Mouse (Mus musculus): ENCODE results near the gene Ppm1e. TPM values are rescaled to one million over a fixed set of nuclear protein-coding genes. Genes with fewer than 3 reads are reported as not detected.

Gene Ppm1e
- polyA plus RNA-seq, 1 experiment, result 3.6 TPM

GRCm38 (mm10) chr11:87286194-87286593 is 72.6 kb downstream of the Ppm1e start:
- 96% methylated on average over 2 of the region's 2 CpGs for WGBS
- H3K27me3 ChIP-seq (ENCODE audit: control insufficient read depth, insufficient read depth, low read length), result no peaks in the 10 kb centered on the region
- H3K4me1 ChIP-seq (replicated peaks; ENCODE audit: control insufficient read depth, insufficient read depth, low read length), result no peaks in the 10 kb centered on the region
- TF ChIP-seq CTCF (IDR thresholded peaks at IDR 0.05; ENCODE audit: borderline replicate concordance, control insufficient read depth, extremely low read depth, insufficient read depth, low read length, poor library complexity) (no peak), POLR2A (IDR thresholded peaks at IDR 0.05; ENCODE audit: control insufficient read depth, extremely low read depth, insufficient read depth, low read length, poor library complexity) (no peak)
- H3K36me3 ChIP-seq (ENCODE audit: control insufficient read depth, insufficient read depth, low read length), result no peaks in the 10 kb centered on the region
- H3K27ac ChIP-seq (ENCODE audit: control insufficient read depth, insufficient read depth, low read length), result no peak overlapping the region
- no peak for DNase-seq
- H3K4me3 ChIP-seq (ENCODE audit: control insufficient read depth, insufficient read depth, low read length), result no peak overlapping the region

DNA sequence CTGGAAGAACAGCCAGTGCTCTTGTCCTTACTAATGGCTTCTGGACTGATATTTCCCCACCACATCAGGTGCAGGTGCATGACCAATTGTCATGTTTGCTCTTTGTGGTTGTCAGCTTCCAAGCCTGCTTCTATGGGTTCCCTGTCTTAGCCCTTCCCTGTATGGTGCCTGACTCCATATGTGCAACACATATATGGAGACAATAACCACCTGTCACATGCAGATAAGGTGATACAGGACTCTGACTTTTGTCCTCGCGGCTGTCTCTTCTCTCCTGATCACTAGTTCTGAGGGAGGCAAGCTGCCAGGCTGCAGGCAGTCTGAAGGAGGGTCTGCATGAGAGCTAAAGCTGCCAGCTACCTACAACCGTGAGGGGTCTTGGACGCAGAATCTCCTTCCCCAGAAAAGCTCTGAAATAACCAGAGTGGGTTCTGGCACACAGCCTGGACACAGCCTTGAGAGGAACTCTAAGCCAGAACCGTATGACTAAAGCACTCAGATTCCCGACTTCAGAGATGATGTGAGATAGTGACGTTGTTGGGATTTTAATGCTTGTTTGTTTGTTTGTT is 76.8 kb downstream of the Ppm1e start:
- TF ChIP-seq CTCF (IDR thresholded peaks at IDR 0.05; ENCODE audit: borderline replicate concordance, control insufficient read depth, extremely low read depth, insufficient read depth, low read length, poor library complexity) (no peak), POLR2A (IDR thresholded peaks at IDR 0.05; ENCODE audit: control insufficient read depth, extremely low read depth, insufficient read depth, low read length, poor library complexity) (no peak)
- Histone ChIP-seq H3K4me1 (replicated peaks; ENCODE audit: control insufficient read depth, insufficient read depth, low read length) (peaks cover under 1% of the 10 kb centered on the region), H3K36me3 (ENCODE audit: control insufficient read depth, insufficient read depth, low read length) (no peaks in the 10 kb centered on the region), H3K4me3 (ENCODE audit: control insufficient read depth, insufficient read depth, low read length) (no peak overlapping the region), H3K27ac (ENCODE audit: control insufficient read depth, insufficient read depth, low read length) (no peak overlapping the region), H3K27me3 (ENCODE audit: control insufficient read depth, insufficient read depth, low read length) (no peaks in the 10 kb centered on the region)
- 92% methylated on average over 7 of the region's 7 CpGs for WGBS
- DNase-seq, result no peak

- 95% methylated on average over 5 of the region's 5 CpGs for WGBS
- TF ChIP-seq POLR2A (IDR thresholded peaks at IDR 0.05; ENCODE audit: control insufficient read depth, extremely low read depth, insufficient read depth, low read length, poor library complexity), result no peak
- no peak for TF ChIP-seq CTCF (IDR thresholded peaks at IDR 0.05; ENCODE audit: borderline replicate concordance, control insufficient read depth, extremely low read depth, insufficient read depth, low read length, poor library complexity)
- Histone ChIP-seq H3K36me3 (ENCODE audit: control insufficient read depth, insufficient read depth, low read length) (no peaks in the 10 kb centered on the region), H3K27me3 (ENCODE audit: control insufficient read depth, insufficient read depth, low read length) (no peaks in the 10 kb centered on the region), H3K4me3 (ENCODE audit: control insufficient read depth, insufficient read depth, low read length) (no peak overlapping the region), H3K27ac (ENCODE audit: control insufficient read depth, insufficient read depth, low read length) (no peak overlapping the region), H3K4me1 (replicated peaks; ENCODE audit: control insufficient read depth, insufficient read depth, low read length) (peaks cover 5% of the 10 kb centered on the region)
- no peak for DNase-seq
Measured at GRCm38 (mm10) chr11:87279461-87279860, 79.4 kb downstream of the Ppm1e start.

DNA sequence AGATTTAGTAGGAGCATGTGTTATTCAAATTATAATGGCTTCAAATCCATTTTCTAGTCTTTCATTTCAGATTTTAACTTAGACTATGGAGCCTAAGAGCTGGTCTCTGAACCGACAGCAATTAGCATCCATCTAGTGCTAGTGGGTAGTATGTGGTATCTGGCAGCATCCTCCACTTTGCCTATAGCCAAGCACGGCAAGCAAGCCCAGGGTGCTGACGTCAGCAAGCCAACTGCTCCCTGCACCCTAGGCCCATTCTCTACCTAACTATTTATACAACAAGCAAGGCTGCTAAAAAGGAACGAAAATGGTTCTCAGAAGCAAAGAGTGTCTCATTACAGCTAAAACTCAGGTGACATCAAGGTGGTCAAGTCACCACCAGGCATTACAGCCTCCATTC is 80.0 kb downstream of the Ppm1e start:
- no peak for DNase-seq
- H3K27ac ChIP-seq (ENCODE audit: control insufficient read depth, insufficient read depth, low read length), result no peak overlapping the region
- H3K4me3 ChIP-seq (ENCODE audit: control insufficient read depth, insufficient read depth, low read length), result no peak overlapping the region
- H3K36me3 ChIP-seq (ENCODE audit: control insufficient read depth, insufficient read depth, low read length), result no peaks in the 10 kb centered on the region
- H3K4me1 ChIP-seq (replicated peaks; ENCODE audit: control insufficient read depth, insufficient read depth, low read length), result peaks cover 5% of the 10 kb centered on the region
- TF ChIP-seq CTCF (IDR thresholded peaks at IDR 0.05; ENCODE audit: borderline replicate concordance, control insufficient read depth, extremely low read depth, insufficient read depth, low read length, poor library complexity) (no peak), POLR2A (IDR thresholded peaks at IDR 0.05; ENCODE audit: control insufficient read depth, extremely low read depth, insufficient read depth, low read length, poor library complexity) (no peak)
- H3K27me3 ChIP-seq (ENCODE audit: control insufficient read depth, insufficient read depth, low read length), result no peaks in the 10 kb centered on the region
- WGBS, result 95% methylated on average over 4 of the region's 4 CpGs

GRCm38 (mm10) chr11:87276240-87276985 is 82.4 kb downstream of the Ppm1e start:
- no peaks in the 10 kb centered on the region for H3K36me3 ChIP-seq (ENCODE audit: control insufficient read depth, insufficient read depth, low read length)
- peak; percentile 77 for DNase-seq
- 14% methylated on average over 5 of the region's 5 CpGs for WGBS
- no peak overlapping the region; the same call in 1 of the 2 replicates for H3K4me3 ChIP-seq (ENCODE audit: control insufficient read depth, insufficient read depth, low read length)
- no peaks in the 10 kb centered on the region for H3K27me3 ChIP-seq (ENCODE audit: control insufficient read depth, insufficient read depth, low read length)
- peaks cover 5% of the 10 kb centered on the region for H3K4me1 ChIP-seq (replicated peaks; ENCODE audit: control insufficient read depth, insufficient read depth, low read length)
- TF ChIP-seq POLR2A (IDR thresholded peaks at IDR 0.05; ENCODE audit: control insufficient read depth, extremely low read depth, insufficient read depth, low read length, poor library complexity), result no peak
- TF ChIP-seq CTCF (IDR thresholded peaks at IDR 0.05; ENCODE audit: borderline replicate concordance, control insufficient read depth, extremely low read depth, insufficient read depth, low read length, poor library complexity), result no peak
- H3K27ac ChIP-seq (ENCODE audit: control insufficient read depth, insufficient read depth, low read length), result no peak overlapping the region

- H3K36me3 ChIP-seq (ENCODE audit: control insufficient read depth, insufficient read depth, low read length), result no peaks in the 10 kb centered on the region
- no peak overlapping the region for H3K4me3 ChIP-seq (ENCODE audit: control insufficient read depth, insufficient read depth, low read length)
- H3K27me3 ChIP-seq (ENCODE audit: control insufficient read depth, insufficient read depth, low read length), result no peaks in the 10 kb centered on the region
- 93% methylated on average over 7 of the region's 7 CpGs for WGBS
- peaks cover 5% of the 10 kb centered on the region for H3K4me1 ChIP-seq (replicated peaks; ENCODE audit: control insufficient read depth, insufficient read depth, low read length)
- no peak for DNase-seq
- TF ChIP-seq POLR2A (IDR thresholded peaks at IDR 0.05; ENCODE audit: control insufficient read depth, extremely low read depth, insufficient read depth, low read length, poor library complexity), result no peak
- TF ChIP-seq CTCF (IDR thresholded peaks at IDR 0.05; ENCODE audit: borderline replicate concordance, control insufficient read depth, extremely low read depth, insufficient read depth, low read length, poor library complexity), result no peak
- H3K27ac ChIP-seq (ENCODE audit: control insufficient read depth, insufficient read depth, low read length), result no peak overlapping the region
Measured at GRCm38 (mm10) chr11:87275420-87276048, 83.3 kb downstream of the Ppm1e start.

Measured in thymus, adult 2 months (tissue).